Mouse (Mus musculus) layer of hippocampus, postnatal 36 days (tissue): ENCODE measurements at regions not wholly inside any gene's neighbourhood (a gene's known extent, or its start where the extent isn't known, plus 50 kb on each side); places are given as distances from the start of the nearest gene placed in this dataset.
A peak's percentile ranks its signal among the peaks of the same experiment; 100 is the strongest.

ENCODE experiments used
- DNase-seq, 2 experiments: peaks; one replicate each; pipeline ENCODE4 v3.0.0; 2022

DNA sequence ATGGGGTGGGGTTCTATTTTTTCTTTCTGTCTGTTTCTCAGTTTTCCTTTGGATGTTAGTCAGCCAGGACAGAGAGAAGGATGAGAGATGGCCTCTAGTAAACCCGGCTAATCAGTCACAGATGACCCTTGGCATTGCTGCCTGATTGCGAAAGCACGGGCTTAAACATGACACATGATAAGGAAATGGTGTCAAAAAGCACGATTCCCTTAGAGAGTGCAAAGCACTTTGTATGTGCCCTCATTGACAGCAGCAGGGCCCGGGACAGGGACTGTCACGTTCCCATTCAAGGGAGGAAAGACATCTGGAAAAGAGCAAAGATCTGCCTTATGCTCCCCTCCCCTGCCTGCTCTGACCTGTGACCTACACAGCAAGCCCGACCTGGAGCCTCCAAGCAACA lies 234.1 kb downstream of the Foxo1 start:
- no peak for DNase-seq

DNA sequence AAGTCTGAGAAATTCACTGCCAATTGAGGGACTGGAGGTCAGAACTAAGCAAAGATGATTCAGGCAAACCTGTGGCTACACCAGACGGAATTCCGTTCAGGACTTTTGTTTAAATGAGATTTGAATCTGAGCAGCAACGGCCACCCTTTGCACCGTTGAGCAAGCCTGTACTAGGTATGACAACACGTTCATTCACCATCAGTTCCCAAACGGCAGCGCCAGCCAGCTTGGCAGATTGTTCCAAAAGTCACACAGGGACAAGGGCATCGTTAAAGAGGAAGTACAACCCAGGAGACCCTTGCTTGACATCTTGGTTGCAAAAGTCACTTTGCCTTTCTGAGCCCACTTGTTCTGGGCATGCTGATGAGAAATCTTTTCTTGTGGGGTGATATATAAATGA lies 233.5 kb downstream of the Foxo1 start:
- DNase-seq = no peak

DNA sequence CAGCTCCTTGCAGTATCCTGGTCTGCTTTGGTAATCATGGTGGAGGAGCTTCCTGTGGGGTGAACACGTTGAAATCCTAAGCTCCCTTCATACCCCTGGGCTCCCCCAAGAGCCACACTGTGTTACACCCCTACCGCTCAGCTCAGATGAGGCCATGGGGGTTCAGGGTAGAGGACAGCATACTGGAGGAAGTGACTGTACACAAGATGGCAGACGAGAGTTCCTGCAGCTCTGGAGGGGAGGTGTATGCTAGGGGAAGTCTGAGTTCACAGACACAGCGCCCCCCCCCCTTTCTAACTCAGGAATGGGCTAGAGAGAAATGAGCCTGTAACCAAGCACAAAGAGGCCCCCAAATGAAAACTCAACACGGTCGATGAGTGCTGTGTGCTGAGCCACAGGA lies 231.9 kb downstream of the Foxo1 start:
- no peak for DNase-seq

DNA sequence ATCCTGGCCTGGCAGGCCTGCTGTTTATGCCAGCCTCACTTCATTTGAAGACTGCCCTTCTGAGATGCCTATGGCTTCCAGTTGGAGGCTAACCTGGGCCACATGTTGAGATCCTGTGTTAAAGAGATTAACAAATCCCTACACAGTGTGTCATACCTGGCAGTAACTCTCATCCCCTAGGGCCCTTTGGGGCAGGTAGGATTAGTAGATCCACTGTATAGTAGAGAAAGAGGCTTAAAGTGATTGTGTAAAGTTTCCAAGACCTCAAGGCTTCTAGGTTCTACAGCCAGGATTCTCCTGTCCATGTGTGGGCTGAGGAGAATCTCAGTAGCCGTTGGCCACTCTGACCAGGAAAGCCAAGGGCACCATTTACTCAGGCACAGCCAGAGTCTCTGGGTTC lies 231.4 kb downstream of the Foxo1 start:
- DNase-seq = no peak

DNA sequence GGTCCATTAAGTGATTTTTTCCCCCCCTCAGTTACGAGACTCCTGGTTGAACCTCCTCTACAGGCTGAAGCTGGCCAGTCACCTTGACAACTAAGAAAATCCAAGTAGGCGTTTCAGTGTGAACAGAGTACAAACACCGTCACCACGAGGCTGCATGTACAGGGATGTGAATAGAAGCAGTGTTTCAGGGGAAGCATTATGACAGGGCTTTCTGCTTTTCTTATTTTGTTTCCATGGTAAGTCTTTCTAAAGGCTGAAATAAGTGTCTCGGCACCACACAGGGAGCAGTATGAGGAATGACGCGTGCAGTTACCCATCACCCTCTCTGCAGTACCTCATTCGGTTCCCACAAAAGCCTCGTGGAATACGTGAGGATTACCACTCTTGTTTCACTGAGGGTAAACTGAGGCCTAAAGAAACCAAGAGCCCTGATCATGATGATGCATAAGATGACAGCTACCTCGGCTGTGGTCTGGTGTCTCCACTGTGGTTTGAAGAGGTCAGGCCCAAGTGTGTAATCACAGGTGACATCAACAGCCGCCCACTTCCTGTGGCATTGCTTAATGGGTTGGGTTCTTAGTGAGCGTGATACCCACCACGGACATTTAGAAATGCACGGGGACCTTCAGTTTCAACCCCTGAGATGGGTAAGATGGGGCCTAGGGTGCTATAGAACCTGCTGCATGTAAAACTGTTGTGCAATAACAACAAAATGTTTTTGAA lies 230.5 kb downstream of the Foxo1 start:
- DNase-seq = no peak

GRCm38 (mm10) chr3:52496965-52497364 lies 228.8 kb downstream of the Foxo1 start:
- DNase-seq = no peak

- DNase-seq = no peak
Measured at GRCm38 (mm10) chr3:52495401-52495800, 227.3 kb downstream of the Foxo1 start.

DNA sequence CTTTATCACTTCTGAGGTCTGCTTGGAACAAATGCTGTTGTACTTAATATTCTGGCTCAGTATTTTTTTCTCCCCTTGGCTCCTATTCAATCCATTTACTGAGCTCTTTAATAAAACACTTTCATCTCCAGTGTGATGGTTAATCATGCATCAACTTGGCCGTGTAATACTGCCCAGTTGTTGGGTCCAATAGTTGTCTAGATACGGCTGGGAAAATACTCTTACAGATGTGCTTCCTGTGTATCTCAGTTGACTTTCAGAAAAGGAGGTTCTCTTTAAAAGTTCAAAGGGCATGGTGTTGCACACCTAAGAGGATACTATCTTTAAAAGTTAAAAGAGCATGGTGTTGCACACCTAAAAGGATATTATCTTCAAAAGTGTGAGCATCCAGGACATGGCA lies 226.8 kb downstream of the Foxo1 start:
- DNase-seq = no peak

- DNase-seq = no peak
Measured at GRCm38 (mm10) chr3:52479186-52479585, 211.1 kb downstream of the Foxo1 start.

DNA sequence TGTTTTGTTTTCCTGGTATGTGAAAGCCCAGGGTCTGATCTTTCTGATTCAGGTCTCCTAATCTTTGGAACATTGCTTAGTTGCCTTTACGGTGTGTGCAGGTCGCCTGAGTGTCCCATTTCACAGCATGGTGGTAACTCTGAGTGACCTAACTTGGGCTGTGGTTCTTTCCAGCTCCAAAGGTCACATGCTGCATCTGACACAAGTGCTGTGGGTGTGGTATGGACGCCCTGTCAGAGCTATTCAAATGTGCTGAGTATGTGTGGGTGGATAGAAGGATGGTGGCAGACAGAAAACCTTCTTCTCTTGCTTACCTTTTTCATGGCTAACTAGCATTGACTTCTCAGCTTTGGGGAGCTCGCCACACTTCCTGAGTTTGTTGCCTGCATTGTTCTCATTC lies 201.8 kb downstream of the Foxo1 start:
- DNase-seq = no peak

GRCm38 (mm10) chr3:52469397-52469796 lies 201.3 kb downstream of the Foxo1 start:
- no peak for DNase-seq

DNA sequence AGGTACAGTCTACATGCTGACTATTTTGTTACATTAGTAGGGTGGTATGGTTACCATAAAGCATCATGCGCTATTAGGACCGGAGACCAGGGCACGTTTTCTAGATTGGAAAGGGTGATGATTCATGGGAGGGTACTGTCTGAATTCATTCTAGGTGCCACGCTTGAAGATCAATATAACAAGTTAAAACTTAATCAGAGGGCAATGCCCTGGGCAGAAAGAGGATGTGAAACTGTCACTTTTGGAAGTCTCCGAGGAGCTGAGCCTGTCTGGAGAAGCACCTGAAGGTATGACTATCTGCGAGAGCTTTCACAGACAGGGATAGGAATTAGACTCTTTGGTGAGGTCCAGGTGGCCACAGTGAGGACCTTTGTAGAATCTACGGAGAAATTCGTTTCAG lies 200.2 kb downstream of the Foxo1 start:
- no peak for DNase-seq

DNA sequence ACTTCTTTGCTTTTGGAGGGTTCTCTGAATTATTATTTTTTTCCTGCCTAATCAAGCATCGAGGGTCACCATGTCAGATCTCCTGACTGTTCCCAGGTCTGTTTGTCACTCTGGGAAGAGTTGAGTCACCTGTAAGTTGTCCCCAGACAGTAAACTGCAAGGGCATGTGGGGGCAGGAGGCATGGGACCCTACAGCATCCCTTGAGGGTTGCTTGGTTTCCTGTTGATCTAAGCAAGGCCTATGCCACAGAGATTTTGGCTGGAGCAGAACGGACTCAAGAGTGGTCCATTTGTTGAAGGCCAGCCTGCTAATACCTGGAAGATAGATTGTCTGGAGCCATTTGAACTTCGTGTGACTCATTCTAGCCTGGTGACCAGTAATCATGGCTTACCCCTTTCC lies 199.7 kb downstream of the Foxo1 start:
- DNase-seq = no peak

GRCm38 (mm10) chr3:52466984-52467565 lies 198.9 kb downstream of the Foxo1 start:
- no peak for DNase-seq

DNA sequence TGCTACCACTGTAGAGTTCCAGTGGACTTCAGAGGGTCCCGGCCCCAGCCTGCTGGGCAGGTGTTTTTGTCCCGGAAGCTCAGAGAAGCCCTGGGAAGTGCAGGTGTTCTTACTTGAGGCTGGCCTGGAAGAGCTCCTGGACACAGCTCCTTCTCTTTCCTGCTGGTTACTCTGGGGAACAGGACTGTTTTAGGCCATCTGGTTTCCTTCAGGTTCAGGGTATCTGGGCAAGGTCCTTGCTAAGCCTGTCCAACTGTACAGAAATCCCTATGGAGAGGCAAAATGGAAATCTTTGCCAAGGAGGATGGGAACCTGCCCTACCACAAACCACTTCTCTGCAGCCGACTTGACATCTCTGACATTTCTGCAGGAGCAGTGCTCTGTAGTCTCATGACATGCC lies 198.4 kb downstream of the Foxo1 start:
- DNase-seq = no peak

GRCm38 (mm10) chr3:52463911-52464310 lies 195.8 kb downstream of the Foxo1 start:
- no peak for DNase-seq

DNA sequence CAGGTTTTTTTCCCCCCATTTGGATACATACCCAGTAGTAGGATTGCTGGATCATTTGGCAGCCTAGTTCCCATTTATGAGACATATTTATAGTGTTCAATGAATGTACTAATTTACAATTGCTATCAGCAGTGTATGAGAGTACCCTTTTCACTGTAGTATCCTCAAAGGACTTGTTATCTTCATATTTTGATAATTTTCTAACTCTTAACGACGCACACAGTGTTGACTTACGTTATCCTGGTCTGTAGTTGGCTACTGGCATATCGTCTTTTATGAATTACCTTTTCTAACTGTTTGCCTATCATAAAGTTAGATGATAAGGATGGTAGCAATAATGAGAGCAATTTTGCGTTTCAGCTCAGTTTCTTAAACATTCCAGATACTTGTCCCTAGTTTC lies 186.8 kb downstream of the Foxo1 start:
- DNase-seq = no peak

- DNase-seq = no peak
Measured at GRCm38 (mm10) chr3:52453041-52453440, 184.9 kb downstream of the Foxo1 start.

GRCm38 (mm10) chr3:52452345-52452744 lies 184.2 kb downstream of the Foxo1 start:
- no peak for DNase-seq

- DNase-seq = no peak
Measured at GRCm38 (mm10) chr3:52446991-52447390, 178.9 kb downstream of the Foxo1 start.

DNA sequence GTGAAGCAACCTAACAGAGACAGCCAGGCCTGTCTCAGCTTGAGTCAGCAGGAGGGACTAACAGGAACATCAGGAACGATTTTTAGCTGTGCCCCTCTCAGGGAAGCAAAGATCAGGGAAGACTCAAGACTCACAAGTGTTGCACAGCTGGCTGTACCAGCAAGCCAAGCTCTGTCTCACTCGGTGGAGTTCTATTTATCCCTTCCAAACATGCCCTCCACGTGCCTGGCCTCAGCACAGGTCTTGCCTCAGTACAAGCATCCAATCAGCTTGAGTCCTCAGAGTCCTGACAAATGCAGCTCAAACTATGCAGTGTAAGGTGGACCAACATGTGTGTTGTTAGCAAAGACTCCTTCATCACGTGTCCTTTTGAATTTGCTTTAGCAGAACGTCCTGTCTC lies 178.4 kb downstream of the Foxo1 start:
- no peak for DNase-seq

GRCm38 (mm10) chr3:52444420-52445119 lies 176.4 kb downstream of the Foxo1 start:
- no peak for DNase-seq

DNA sequence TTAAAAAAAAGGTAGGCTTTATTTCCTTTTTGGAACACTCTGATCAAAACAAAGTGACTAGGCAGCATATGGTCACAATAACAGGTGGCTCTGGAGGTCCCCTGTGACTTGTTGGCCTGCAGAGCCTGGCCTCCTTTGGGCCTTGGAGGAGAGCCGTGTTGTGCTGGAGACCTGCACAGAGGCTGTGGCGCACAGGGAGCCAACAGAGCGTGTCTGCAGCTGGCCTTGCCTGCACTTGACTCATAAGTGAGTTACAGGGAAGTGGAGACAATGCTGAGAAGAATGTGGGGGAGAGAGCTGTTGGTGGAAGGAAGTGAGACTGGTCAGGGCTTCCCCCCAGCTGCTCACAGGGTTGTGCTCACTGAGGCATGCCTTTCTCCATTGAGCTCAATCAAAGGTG lies 175.7 kb downstream of the Foxo1 start:
- DNase-seq = peak in 1 of 2 experiments; percentile 2

DNA sequence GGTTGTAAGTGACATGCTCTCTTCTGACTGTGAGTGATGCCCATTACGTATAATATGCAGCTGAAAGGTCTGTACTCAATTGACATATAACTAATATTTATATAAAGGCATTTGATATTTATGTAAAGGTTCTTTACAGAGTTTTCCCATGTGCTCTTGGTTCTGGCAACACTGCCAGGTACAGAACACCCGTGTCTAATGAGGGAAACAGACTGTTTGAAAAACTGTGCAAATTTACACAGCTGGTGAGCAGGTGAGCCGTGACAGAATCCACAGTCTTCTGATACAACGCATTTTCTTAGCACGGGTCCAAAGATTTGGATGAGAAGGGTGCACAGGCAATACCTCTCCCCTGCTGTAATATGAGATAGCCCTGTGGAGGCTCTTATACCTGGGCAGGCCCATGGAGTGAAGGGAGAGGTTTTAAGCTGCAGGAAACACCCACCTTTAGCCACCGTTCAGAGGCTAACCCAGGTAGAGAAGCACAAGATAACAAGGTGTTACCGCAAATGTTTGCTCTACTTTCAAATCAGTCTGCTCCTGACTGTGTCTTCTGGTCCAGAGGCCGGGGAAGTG lies 161.0 kb downstream of the Foxo1 start:
- DNase-seq = no peak
